Mouse (Mus musculus): ENCODE measurements at regions not wholly inside any gene's neighbourhood (a gene's known extent, or its start where the extent isn't known, plus 50 kb on each side); places are given as distances from the start of the nearest gene placed in this dataset.
"Not testable (repeated sequence)": the region's sequence is repeated elsewhere in the genome, so short reads cannot be mapped to it uniquely, and the experiment has no call there.

- DNase-seq (ENCODE audit: low spot score in 2 of 2): no peak
These were observed 101.2 kb upstream of the Fam78b start for GRCm38 (mm10) chr1:166900028-166900427.

- no peak for DNase-seq (ENCODE audit: low spot score in 2 of 2)
These were observed 100.6 kb upstream of the Fam78b start for GRCm38 (mm10) chr1:166900441-166901161.

- no peak for DNase-seq (ENCODE audit: low spot score in 2 of 2)
These were observed 99.6 kb upstream of the Fam78b start for GRCm38 (mm10) chr1:166901574-166901973.

- no peak for DNase-seq (ENCODE audit: low spot score in 2 of 2)
These were observed 97.8 kb upstream of the Fam78b start for GRCm38 (mm10) chr1:166903417-166903816.

GRCm38 (mm10) chr1:166908231-166908805, 92.9 kb upstream of the Fam78b start:
- DNase-seq (ENCODE audit: low spot score in 2 of 2): no peak

- DNase-seq (ENCODE audit: low spot score in 2 of 2): not testable (repeated sequence)
These were observed 89.0 kb upstream of the Fam78b start for GRCm38 (mm10) chr1:166912195-166912594.

GRCm38 (mm10) chr1:166922911-166923712, 78.1 kb upstream of the Fam78b start:
- no peak for DNase-seq (ENCODE audit: low spot score in 2 of 2)

- no peak for DNase-seq (ENCODE audit: low spot score in 2 of 2)
These were observed 77.6 kb upstream of the Fam78b start for GRCm38 (mm10) chr1:166923713-166923975.

- DNase-seq (ENCODE audit: low spot score in 2 of 2): no peak
These were observed 77.1 kb upstream of the Fam78b start for GRCm38 (mm10) chr1:166924126-166924525.

GRCm38 (mm10) chr1:166926078-166926477, 75.1 kb upstream of the Fam78b start:
- DNase-seq (ENCODE audit: low spot score in 2 of 2): no peak

- DNase-seq (ENCODE audit: low spot score in 2 of 2): not testable (repeated sequence)
These were observed 61.5 kb upstream of the Fam78b start for GRCm38 (mm10) chr1:166939744-166940143.

- DNase-seq (ENCODE audit: low spot score in 2 of 2): not testable (repeated sequence)
These were observed 60.8 kb upstream of the Fam78b start for GRCm38 (mm10) chr1:166940146-166941076.

GRCm38 (mm10) chr1:166942201-166942600, 59.0 kb upstream of the Fam78b start:
- DNase-seq (ENCODE audit: low spot score in 2 of 2): no peak

GRCm38 (mm10) chr1:166944540-166944939, 56.7 kb upstream of the Fam78b start:
- no peak for DNase-seq (ENCODE audit: low spot score in 2 of 2)

GRCm38 (mm10) chr1:166947844-166948702, 53.1 kb upstream of the Fam78b start:
- no peak for DNase-seq (ENCODE audit: low spot score in 2 of 2)
